Mouse (Mus musculus) thymus, adult 2 months (tissue): ENCODE results near the gene Hoxd10.

ENCODE experiments used
- CTCF ChIP-seq: fragments of 200-500 bp; IDR thresholded peaks from 2 replicates; pipeline ENCODE4 v1.5.1; 2012; ENCODE audit warnings: mild to moderate bottlenecking, control low read depth, low read length, moderate library complexity, borderline replicate concordance; ENCODE audit not compliant: control insufficient read depth, poor library complexity, insufficient read depth; ENCODE audit errors: extremely low read depth
- POLR2A ChIP-seq: fragments of 200-500 bp; IDR thresholded peaks from 2 replicates; pipeline ENCODE4 v1.6.1; 2012; ENCODE audit warnings: mild to moderate bottlenecking, low read length, control low read depth, moderate library complexity; ENCODE audit not compliant: control insufficient read depth, poor library complexity, insufficient read depth; ENCODE audit errors: extremely low read depth

DNA sequence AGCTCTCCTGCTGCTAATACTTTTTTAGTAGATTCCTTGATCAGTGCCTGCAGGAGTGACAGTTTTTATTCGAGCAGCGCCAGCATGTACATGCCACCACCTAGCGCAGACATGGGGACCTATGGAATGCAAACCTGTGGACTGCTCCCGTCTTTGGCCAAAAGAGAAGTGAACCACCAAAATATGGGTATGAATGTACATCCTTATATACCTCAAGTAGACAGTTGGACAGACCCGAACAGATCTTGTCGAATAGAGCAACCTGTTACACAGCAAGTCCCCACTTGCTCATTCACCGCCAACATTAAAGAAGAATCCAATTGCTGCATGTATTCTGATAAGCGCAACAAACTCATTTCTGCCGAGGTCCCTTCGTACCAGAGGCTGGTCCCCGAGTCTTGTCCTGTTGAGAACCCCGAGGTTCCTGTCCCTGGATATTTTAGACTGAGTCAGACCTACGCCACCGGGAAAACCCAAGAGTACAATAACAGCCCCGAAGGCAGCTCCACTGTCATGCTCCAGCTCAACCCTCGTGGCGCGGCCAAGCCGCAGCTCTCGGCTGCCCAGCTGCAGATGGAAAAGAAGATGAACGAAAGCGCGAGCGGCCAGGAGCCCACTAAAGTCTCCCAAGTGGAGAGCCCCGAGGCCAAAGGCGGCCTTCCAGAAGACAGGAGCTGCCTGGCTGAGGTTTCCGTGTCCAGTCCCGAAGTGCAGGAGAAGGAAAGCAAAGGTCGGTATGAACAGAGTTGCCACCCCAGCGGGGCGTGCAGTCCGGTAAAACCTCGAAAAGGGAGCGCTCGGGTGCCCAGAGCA, 477 bp downstream of the Hoxd10 start:
- TF ChIP-seq POLR2A (no peak), CTCF (no peak)
